Comparison of ENCODE assay signal across 20 mouse cellular contexts in genomic region chr19:14806787-14807186, GRCm38 (mm10).
"Had no signal": no experiment of that assay in that cellular context is flagged by ENCODE, and none has a peak within 500 bp of the region (broad histone marks: within the 10 kb centered on the region; RNA-seq: fewer than 3 reads in every experiment).

No protein-coding gene starts in this region.

- ATAC-seq: liver, embryonic 12.5 days; lung, postnatal 0 days; midbrain, embryonic 16.5 days had no signal

- H3K9me3 ChIP-seq: liver, embryonic 12.5 days; lung, embryonic 15.5 days; midbrain, embryonic 12.5 days; neural tube, embryonic 13.5 days; neural tube, embryonic 15.5 days; stomach, embryonic 15.5 days had no signal

- H3K27ac ChIP-seq: liver, embryonic 12.5 days; liver, embryonic 14.5 days; lung, embryonic 15.5 days; macrophage; midbrain, embryonic 12.5 days; neural tube, embryonic 13.5 days; neural tube, embryonic 15.5 days; stomach, embryonic 15.5 days; stomach, postnatal 0 days had no signal

- DNase-seq: lung, adult 2 months; lung, postnatal 14 days; lung, postnatal 36 days; midbrain, embryonic 14.5 days; right cerebral cortex, adult 18-20 months; right cerebral cortex, postnatal 14 days; thymus, adult 2 months; thymus, postnatal 36 days had no signal

- H3K4me3 ChIP-seq: liver, embryonic 12.5 days; lung, embryonic 15.5 days; midbrain, embryonic 12.5 days; myocyte; neural tube, embryonic 13.5 days; neural tube, embryonic 15.5 days; stomach, embryonic 15.5 days had no signal

- H3K4me2 ChIP-seq: liver, embryonic 12.5 days; lung, embryonic 15.5 days; midbrain, embryonic 12.5 days; neural tube, embryonic 13.5 days; neural tube, embryonic 15.5 days; stomach, embryonic 15.5 days had no signal

- H3K27me3 ChIP-seq: liver, embryonic 12.5 days; stomach, embryonic 15.5 days had no signal

- H3K9ac ChIP-seq: liver, embryonic 12.5 days; liver, embryonic 14.5 days; lung, embryonic 15.5 days; midbrain, embryonic 12.5 days; neural tube, embryonic 13.5 days; neural tube, embryonic 15.5 days; stomach, embryonic 15.5 days had no signal

- H3K36me3 ChIP-seq: liver, embryonic 12.5 days; lung, embryonic 15.5 days; midbrain, embryonic 12.5 days; neural tube, embryonic 13.5 days; neural tube, embryonic 15.5 days; stomach, embryonic 15.5 days had no signal

- H3K4me1 ChIP-seq: liver, embryonic 12.5 days; stomach, embryonic 15.5 days had no signal
